Mouse (Mus musculus) cerebellum, postnatal 10 days (tissue): ENCODE results near the gene Ube2d2b.

Source experiments
- DNase-seq, 2 experiments: peaks; one replicate each; pipeline ENCODE4 v3.0.0; 2021; ENCODE audit warnings: mixed read lengths in 2 of 2

Ube2d2b gene

DNA sequence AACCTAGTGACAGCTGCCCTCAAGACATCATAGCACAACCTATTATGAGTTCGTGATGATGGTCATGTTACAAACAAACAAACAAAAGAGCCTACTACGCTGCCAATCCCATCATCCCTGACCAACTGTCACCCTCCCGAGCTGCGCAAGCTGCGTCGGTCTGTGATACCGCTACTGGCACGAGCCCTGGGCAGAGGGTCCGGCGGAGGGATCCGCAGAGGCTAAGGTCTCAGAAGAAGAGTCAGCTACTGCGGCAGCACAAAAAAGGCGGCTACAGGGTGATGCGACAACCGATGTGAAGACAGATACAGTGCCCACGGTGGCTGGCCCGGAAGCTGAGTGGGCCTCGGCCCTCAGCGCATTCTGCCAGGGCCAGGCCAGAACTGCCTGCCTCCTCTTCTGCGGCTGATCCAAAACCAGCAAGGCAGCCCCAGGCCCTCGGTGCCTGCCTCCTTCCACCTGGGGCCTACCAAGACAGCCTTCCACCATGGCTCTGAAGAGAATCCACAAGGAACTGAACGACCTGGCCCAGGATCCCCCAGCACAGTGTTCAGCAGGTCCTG, at the start of gene Ube2d2b:
Gene Ube2d2b, plus strand, starts transcription at position 102 of the 563 bp plus-strand sequence.
- no peak for DNase-seq

DNA sequence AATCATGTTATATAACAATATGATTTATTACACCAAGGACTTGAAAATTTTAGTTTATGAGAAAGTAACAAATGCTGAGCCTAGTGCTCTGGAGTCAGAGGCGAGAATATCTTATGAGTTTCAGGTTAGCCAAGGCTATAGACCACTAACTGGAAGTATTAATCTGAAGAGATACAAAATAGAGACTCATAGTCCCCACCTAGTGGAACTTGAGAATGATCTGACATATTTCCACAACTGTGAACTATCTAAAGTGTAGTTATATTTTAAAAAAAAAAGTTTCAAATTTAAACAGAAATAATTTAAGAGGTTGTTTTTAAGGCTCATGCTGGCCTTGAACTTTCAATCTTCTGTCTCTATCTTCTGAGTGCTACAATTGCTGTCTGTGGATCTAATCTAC, 47.5 kb upstream of the Ube2d2b start:
- DNase-seq = no peak

DNA sequence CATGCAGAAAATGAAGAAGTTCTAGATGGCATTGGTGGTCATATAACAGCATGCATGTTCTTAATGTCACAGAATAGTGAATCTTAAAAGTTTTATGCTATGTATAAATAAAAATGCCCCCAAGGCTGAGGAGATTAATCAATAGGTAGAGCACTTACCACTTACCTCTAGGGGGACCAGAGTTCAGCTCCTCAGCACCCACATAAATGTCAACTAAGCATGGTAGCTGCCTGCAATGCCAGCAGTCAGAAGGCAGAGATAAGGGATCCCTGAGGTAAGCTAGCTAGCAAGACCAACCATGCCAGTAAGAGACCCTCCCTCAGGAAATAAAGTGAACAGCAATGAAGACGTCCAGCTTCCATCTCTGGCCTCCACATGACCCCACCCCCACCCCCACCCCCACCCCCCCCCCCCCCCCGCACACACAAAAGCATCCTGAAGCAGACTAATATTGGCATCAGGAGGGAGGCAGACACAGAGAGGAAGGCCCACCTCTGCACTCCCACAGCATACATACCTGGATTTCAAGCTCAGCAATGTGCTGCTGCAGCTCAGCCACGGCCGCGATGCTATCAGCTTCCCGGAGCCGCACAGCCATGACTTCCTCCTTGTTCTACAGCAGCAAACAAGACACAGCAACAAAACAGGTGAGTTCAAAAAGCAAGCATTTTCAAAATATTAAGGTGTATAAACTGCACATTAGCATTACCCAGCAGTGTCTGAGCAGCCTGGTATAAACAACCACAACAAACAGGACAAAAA, 42.0 kb upstream of the Ube2d2b start:
- DNase-seq = no peak

- peak; percentile 23 to 35 for DNase-seq
Observed at GRCm38 (mm10) chr5:107789492-107789891, 40.4 kb upstream of the Ube2d2b start.

DNA sequence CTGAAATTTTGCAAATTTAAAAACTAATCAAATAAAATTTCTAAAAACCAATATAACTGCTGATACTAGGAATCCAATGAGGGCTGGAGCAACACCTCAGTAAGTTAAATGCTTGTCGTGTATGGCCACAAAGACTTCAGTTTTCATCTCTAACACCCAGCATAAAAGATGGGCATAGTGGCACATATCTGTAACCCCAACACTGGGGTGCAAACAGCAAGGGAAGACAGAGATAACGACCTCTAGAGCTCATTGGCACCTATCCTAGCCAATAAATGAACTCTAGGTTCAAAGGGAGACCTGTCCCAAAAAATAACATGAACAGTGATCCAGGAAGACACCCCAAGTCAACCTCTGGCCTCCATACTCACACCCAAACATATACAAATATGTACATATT, 37.9 kb upstream of the Ube2d2b start:
- DNase-seq = no peak

DNA sequence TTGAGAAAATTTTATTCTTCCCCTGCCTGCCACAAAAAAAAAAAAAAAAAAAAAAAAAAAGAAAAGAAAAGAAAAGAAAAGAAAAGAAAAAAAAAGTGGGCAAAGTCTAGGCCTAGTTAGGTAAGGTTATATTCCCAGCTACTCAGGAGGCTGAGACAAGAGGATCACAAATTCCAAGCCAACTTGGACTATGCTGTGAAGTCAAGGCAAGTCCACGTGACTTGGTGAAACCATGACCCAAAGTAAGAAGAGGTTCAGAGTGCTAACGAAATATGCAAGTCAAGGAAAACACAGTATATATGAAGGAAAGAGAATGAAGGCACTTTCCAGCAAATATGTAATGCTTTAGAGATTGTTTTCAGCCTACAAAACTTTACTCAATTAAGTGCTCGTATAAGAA, 37.4 kb upstream of the Ube2d2b start:
- no peak for DNase-seq

GRCm38 (mm10) chr5:107793258-107793657, 36.6 kb upstream of the Ube2d2b start:
- DNase-seq = no peak

GRCm38 (mm10) chr5:107793927-107794326, 36.0 kb upstream of the Ube2d2b start:
- DNase-seq = peak in 1 of 2 experiments; percentile 4

- DNase-seq = no peak
Observed at GRCm38 (mm10) chr5:107798290-107798689, 31.6 kb upstream of the Ube2d2b start.

DNA sequence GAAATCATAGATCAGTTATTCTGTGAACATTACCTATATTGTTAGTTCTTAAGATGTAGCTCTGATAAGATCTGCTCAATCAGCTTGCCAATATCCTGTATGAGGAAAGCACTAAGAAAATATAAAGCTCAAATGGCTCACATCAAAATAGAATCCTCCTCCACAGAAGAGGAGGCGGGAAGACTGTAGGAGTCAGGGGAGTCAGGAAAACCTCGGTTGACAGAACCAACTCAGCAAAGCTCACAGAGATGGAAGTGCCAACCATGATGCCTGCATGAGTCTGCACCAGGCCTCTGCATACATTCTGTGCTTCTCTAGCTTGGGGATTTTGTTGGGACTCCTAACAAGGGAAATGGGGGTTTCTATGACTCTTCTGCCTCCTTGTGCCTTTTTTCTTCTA, 28.7 kb upstream of the Ube2d2b start:
- no peak for DNase-seq

- DNase-seq = no peak
Observed at GRCm38 (mm10) chr5:107802621-107803020, 27.3 kb upstream of the Ube2d2b start.

DNA sequence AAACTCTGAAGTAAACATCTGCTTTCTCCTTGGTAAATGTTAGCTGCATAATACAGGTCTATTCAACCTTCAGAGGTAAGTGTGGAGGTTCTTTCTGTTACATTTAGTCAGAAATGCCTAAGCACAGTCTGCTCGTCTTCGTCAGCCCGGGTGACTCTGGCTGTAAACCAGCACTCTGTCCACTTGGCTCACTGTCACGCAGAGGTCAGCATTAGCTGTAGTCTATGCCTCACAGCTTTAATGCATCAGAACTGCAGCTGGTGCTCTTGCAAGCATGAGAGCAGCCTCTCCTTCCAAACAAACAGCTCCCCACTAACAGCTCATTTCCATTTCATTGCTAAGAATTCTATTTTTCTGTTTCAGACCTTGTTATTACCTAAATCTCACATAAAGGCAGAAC, 22.4 kb upstream of the Ube2d2b start:
- DNase-seq = peak; percentile 34 to 46

- DNase-seq = no peak
Observed at GRCm38 (mm10) chr5:107814651-107815050, 15.2 kb upstream of the Ube2d2b start.

- no peak for DNase-seq
Observed at GRCm38 (mm10) chr5:107822521-107822920, 7.4 kb upstream of the Ube2d2b start.

GRCm38 (mm10) chr5:107831351-107831750, 1.5 kb downstream of the Ube2d2b start:
- no peak for DNase-seq

- DNase-seq = no peak
Observed at GRCm38 (mm10) chr5:107834287-107834686, 4.4 kb downstream of the Ube2d2b start.

DNA sequence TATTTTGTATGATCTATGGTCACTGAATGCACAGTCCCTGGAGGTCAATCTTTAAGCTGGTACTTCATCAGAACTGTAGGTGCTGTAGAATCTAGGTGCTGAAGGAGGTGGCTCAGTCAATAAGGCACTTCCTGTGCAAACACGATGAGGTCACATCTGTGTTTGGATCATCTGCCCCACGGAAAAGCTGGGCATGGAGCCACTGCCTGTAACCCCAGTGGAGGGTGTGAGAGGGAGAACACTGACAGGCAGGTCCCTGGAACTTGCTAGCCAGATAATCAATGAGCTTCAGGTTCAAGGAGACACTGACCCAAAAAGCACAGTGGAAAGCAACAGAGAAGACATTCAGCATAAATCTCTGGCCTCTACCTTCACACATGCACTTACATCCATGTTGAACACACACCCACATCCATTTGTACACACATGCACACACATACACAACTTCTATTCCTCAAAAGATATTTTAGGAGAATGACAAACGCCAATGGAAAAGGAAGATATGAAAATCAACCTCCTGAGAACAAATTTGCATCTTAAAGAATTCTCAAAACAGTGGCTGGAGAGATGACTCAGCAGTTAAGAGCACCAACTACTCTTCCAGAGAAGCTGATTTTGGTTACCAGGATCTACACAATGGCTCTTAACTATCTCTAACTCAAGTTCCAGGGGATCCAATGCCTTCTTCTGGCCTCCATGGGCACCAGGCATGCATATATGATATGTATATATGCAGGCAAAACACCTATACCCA, 9.2 kb downstream of the Ube2d2b start:
- peak in 1 of 2 experiments; percentile 8 for DNase-seq

GRCm38 (mm10) chr5:107840549-107841238, 10.8 kb downstream of the Ube2d2b start:
- DNase-seq = no peak

DNA sequence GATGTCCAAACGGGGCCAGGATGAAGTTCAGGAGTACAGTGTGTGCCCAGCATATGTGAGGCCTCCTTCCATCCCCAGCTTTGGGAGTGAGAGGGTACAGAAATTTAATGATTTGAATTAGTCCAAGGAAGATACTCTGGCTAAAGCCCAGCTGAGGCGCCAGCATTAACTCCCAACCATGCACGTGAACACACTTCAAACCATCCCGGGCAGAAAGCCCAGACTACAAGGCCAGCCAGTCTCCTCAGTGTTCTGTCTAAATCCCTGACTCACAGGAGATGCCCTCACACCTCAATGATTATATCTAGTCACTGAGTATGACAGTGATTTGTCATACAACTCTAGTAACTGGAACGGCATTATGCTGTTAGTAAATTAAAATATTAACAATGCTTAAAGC, 17.4 kb downstream of the Ube2d2b start:
- peak; percentile 87 to 91 for DNase-seq

GRCm38 (mm10) chr5:107847817-107848216, 17.9 kb downstream of the Ube2d2b start:
- peak; percentile 10 to 21 for DNase-seq

DNA sequence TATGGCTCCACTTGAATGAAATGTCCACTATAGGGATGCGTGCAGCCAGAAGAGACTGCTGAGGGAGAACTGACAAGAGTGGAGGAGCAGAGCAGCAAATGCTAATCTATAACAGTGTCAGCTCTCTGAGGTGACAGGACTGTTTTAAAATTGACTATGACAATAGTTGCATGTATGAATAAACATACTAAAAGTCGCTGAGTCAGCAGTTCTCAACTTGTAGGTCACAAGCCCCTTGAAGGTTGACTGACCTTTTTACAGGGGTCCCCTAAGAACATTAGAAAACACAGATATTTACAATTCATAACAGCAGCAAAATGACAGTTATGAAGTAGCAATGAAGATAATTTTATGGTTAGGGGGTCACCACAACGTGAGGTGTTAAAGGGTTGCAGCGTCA, 19.1 kb downstream of the Ube2d2b start:
- no peak for DNase-seq

DNA sequence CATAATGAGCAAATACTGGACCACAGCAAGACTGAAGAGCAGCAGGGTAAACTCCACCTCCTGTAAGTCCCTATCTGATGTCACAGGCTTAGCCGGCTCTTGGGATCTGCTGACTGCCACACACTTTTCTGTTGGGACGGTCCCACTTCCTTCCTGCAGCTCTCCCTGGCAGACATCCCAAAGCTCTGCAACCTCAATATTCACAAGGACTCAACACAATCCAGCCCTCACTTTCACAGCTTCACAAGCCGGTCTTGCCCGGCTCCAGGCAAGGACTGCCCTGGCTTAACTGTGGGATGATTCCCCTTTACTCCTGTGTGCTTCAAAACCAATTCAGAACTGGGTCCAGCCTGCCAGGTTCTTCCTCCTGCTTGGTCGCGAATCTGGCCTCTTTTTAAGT, 23.9 kb downstream of the Ube2d2b start:
- peak; percentile 23 to 29 for DNase-seq

GRCm38 (mm10) chr5:107854556-107854955, 24.7 kb downstream of the Ube2d2b start:
- DNase-seq = no peak
